Mouse (Mus musculus) thymus, postnatal 4 days (tissue): ENCODE measurements at regions not wholly inside any gene's neighbourhood (a gene's known extent, or its start where the extent isn't known, plus 50 kb on each side); places are given as distances from the start of the nearest gene placed in this dataset.
"Not testable (repeated sequence)": the region's sequence is repeated elsewhere in the genome, so short reads cannot be mapped to it uniquely, and the experiment has no call there.

Source experiments
- DNase-seq: peaks from one replicate; pipeline ENCODE4 v3.0.0; 2021

GRCm38 (mm10) chrX:50675356-50675755, 165.5 kb upstream of the Stk26 start:
- DNase-seq, result no peak

- peak; percentile 66 for DNase-seq
These were observed 182.8 kb upstream of the Stk26 start for GRCm38 (mm10) chrX:50657835-50658565.

GRCm38 (mm10) chrX:50657180-50657834, 183.5 kb upstream of the Stk26 start:
- DNase-seq, result no peak

- not testable (repeated sequence) for DNase-seq
These were observed 185.5 kb upstream of the Stk26 start for GRCm38 (mm10) chrX:50655380-50655779.

- no peak for DNase-seq
These were observed 199.5 kb upstream of the Stk26 start for GRCm38 (mm10) chrX:50641347-50641746.

- no peak for DNase-seq
These were observed 205.2 kb upstream of the Stk26 start for GRCm38 (mm10) chrX:50635634-50636033.

- DNase-seq, result peak; percentile 70
These were observed 205.8 kb upstream of the Stk26 start for GRCm38 (mm10) chrX:50634842-50635615.

- no peak for DNase-seq
These were observed 204.2 kb upstream of the Olfr1324 start for GRCm38 (mm10) chrX:50632536-50632935.

- no peak for DNase-seq
These were observed 197.0 kb upstream of the Olfr1324 start for GRCm38 (mm10) chrX:50625336-50625735.

- no peak for DNase-seq
These were observed 194.7 kb upstream of the Olfr1324 start for GRCm38 (mm10) chrX:50622984-50623455.

- DNase-seq, result no peak
These were observed 192.6 kb upstream of the Olfr1324 start for GRCm38 (mm10) chrX:50620909-50621308.

GRCm38 (mm10) chrX:50619919-50620318, 191.6 kb upstream of the Olfr1324 start:
- DNase-seq, result no peak

GRCm38 (mm10) chrX:50618936-50619335, 190.6 kb upstream of the Olfr1324 start:
- no peak for DNase-seq

- not testable (repeated sequence) for DNase-seq
These were observed 188.6 kb upstream of the Olfr1324 start for GRCm38 (mm10) chrX:50616920-50617319.

GRCm38 (mm10) chrX:50614874-50615273, 186.6 kb upstream of the Olfr1324 start:
- not testable (repeated sequence) for DNase-seq

GRCm38 (mm10) chrX:50614367-50614766, 186.1 kb upstream of the Olfr1324 start:
- DNase-seq, result not testable (repeated sequence)

- no peak for DNase-seq
These were observed 183.7 kb upstream of the Olfr1324 start for GRCm38 (mm10) chrX:50611765-50612591.

GRCm38 (mm10) chrX:50608141-50608540, 179.8 kb upstream of the Olfr1324 start:
- not testable (repeated sequence) for DNase-seq

- DNase-seq, result peak; percentile 57
These were observed 179.3 kb upstream of the Olfr1324 start for GRCm38 (mm10) chrX:50607636-50608035.

GRCm38 (mm10) chrX:50605517-50605916, 177.2 kb upstream of the Olfr1324 start:
- not testable (repeated sequence) for DNase-seq

- DNase-seq, result not testable (repeated sequence)
These were observed 176.7 kb upstream of the Olfr1324 start for GRCm38 (mm10) chrX:50604995-50605394.

- not testable (repeated sequence) for DNase-seq
These were observed 174.6 kb upstream of the Olfr1324 start for GRCm38 (mm10) chrX:50602881-50603280.
